Mouse (Mus musculus) small intestine, adult 2 months (tissue): ENCODE results near the gene Clec16a. TPM values are rescaled to one million over a fixed set of nuclear protein-coding genes. Genes with fewer than 3 reads are reported as not detected.
A peak's percentile ranks its signal among the peaks of the same experiment; 100 is the strongest.

Experiments used
- H3K27ac ChIP-seq: fragments of 200-500 bp; 2 replicates; pipeline ENCODE4 v1.5.1; 2012; ENCODE audit warnings: low read depth, low read length, control low read depth, inconsistent platforms; ENCODE audit not compliant: insufficient read depth
- H3K27me3 ChIP-seq: fragments of 200-500 bp; 2 replicates; pipeline ENCODE4 v1.6.1; 2012; ENCODE audit warnings: mild to moderate bottlenecking, moderate library complexity, low read length, inconsistent platforms; ENCODE audit not compliant: control insufficient read depth, insufficient read depth
- H3K36me3 ChIP-seq: fragments of 200-500 bp; 2 replicates; pipeline ENCODE4 v1.6.1; 2012; ENCODE audit warnings: mild to moderate bottlenecking, low read length, control low read depth, inconsistent platforms; ENCODE audit not compliant: control insufficient read depth, insufficient read depth
- H3K4me1 ChIP-seq: fragments of 200-500 bp; 2 replicates; pipeline ENCODE4 v1.6.1; 2012; ENCODE audit warnings: low read length, inconsistent platforms, mixed read lengths; ENCODE audit not compliant: control insufficient read depth, insufficient read depth, insufficient read length
- H3K4me3 ChIP-seq: fragments of 200-500 bp; 2 replicates; pipeline ENCODE4 v1.5.1; 2012; ENCODE audit warnings: low read depth, mild to moderate bottlenecking, control low read depth, inconsistent platforms, low read length, moderate library complexity
- CTCF ChIP-seq: fragments of 200-500 bp; IDR thresholded peaks from 2 replicates; pipeline ENCODE4 v1.5.1; 2012; ENCODE audit warnings: low read depth, mild to moderate bottlenecking, control low read depth, inconsistent platforms, low read length, moderate library complexity, mixed read lengths; ENCODE audit not compliant: insufficient replicate concordance, insufficient read length; ENCODE audit errors: extremely low read depth
- POLR2A ChIP-seq: fragments of 200-500 bp; IDR thresholded peaks from 2 replicates; pipeline ENCODE4 v1.6.1; 2012; ENCODE audit warnings: low read depth, mild to moderate bottlenecking, control low read depth, inconsistent platforms, low read length, moderate library complexity
- WGBS: fragments of 180-500 bp; shearing (Covaris S2); methylation state at CpG from one replicate; pipeline ENCODE4 v1.1.7; 2018; 5-methylcytosine and 5-hydroxymethylcytosine counted together
- polyA plus RNA-seq: library from polyadenylated mRNA; depleted of rRNA; stranded (reverse); fragments of >200 nt; gene quantifications from 2 replicates; pipeline ENCODE4 v1.2.3, GENCODE M21; 2012

Gene Clec16a
- polyA plus RNA-seq, 1 experiment = 14.3 TPM

GRCm38 (mm10) chr16:10749226-10749625, 204.1 kb downstream of the Clec16a start:
- no peaks in the 10 kb centered on the region for H3K36me3 ChIP-seq
- no peak overlapping the region for H3K27ac ChIP-seq
- peaks cover 28% of the 10 kb centered on the region for H3K4me1 ChIP-seq
- H3K4me3 ChIP-seq = no peak overlapping the region
- H3K27me3 ChIP-seq = no peaks in the 10 kb centered on the region
- TF ChIP-seq CTCF = no peak
- TF ChIP-seq POLR2A = no peak
- WGBS = 48% methylated on average over 7 of the region's 7 CpGs

- TF ChIP-seq CTCF (no peak), POLR2A (no peak; the same call in 1 of the 2 replicates)
- H3K4me1 ChIP-seq = peaks cover 29% of the 10 kb centered on the region
- 18% methylated on average over 7 of the region's 7 CpGs for WGBS
- H3K36me3 ChIP-seq = no peaks in the 10 kb centered on the region
- H3K4me3 ChIP-seq = no peak overlapping the region
- no peaks in the 10 kb centered on the region for H3K27me3 ChIP-seq
- 0 out of 2 replicates have a peak overlapping the region, but pooled peaks have one; percentile 40 for H3K27ac ChIP-seq
Observed at GRCm38 (mm10) chr16:10749824-10750223, 204.7 kb downstream of the Clec16a start.

- no peaks in the 10 kb centered on the region for H3K27me3 ChIP-seq
- peak overlapping the region; percentile 78 for H3K27ac ChIP-seq
- TF ChIP-seq POLR2A = no peak; the same call in 1 of the 2 replicates
- no peak for TF ChIP-seq CTCF
- peaks cover 25% of the 10 kb centered on the region; the same call in 1 of the 2 replicates for H3K4me1 ChIP-seq
- no peak overlapping the region for H3K4me3 ChIP-seq
- H3K36me3 ChIP-seq = no peaks in the 10 kb centered on the region
- WGBS = 49% methylated on average over 3 of the region's 3 CpGs
Observed at GRCm38 (mm10) chr16:10754521-10755296, 209.6 kb downstream of the Clec16a start.

- no peak overlapping the region for H3K4me3 ChIP-seq
- H3K27me3 ChIP-seq = no peaks in the 10 kb centered on the region
- H3K36me3 ChIP-seq = no peaks in the 10 kb centered on the region
- H3K4me1 ChIP-seq = peaks cover 17% of the 10 kb centered on the region; the same call in 1 of the 2 replicates
- 85% methylated on average over 5 of the region's 6 CpGs for WGBS
- no peak overlapping the region for H3K27ac ChIP-seq
- TF ChIP-seq POLR2A (no peak), CTCF (no peak)
Observed at GRCm38 (mm10) chr16:10756168-10756567, 211.0 kb downstream of the Clec16a start.

GRCm38 (mm10) chr16:10761182-10761581, 216.0 kb downstream of the Clec16a start:
- Histone ChIP-seq H3K27me3 (no peaks in the 10 kb centered on the region), H3K4me1 (peaks cover 3% of the 10 kb centered on the region; the same call in 1 of the 2 replicates), H3K4me3 (no peak overlapping the region), H3K36me3 (no peaks in the 10 kb centered on the region), H3K27ac (no peak overlapping the region)
- 73% methylated on average over 8 of the region's 8 CpGs for WGBS
- no peak for TF ChIP-seq POLR2A
- TF ChIP-seq CTCF = no peak

- WGBS = 68% methylated on average over 5 of the region's 5 CpGs
- Histone ChIP-seq H3K4me1 (peaks cover 3% of the 10 kb centered on the region; the same call in 1 of the 2 replicates), H3K36me3 (no peaks in the 10 kb centered on the region), H3K27ac (no peak overlapping the region), H3K27me3 (no peaks in the 10 kb centered on the region), H3K4me3 (no peak overlapping the region)
- no peak for TF ChIP-seq POLR2A
- TF ChIP-seq CTCF = no peak
Observed at GRCm38 (mm10) chr16:10762569-10763180, 217.5 kb downstream of the Clec16a start.
